Mouse (Mus musculus): ENCODE data around the gene Psme1. TPM values are rescaled to one million over a fixed set of nuclear protein-coding genes. Genes with fewer than 3 reads are reported as not detected.

Gene Psme1
- polyA plus RNA-seq, 1 experiment: 129 TPM

DNA sequence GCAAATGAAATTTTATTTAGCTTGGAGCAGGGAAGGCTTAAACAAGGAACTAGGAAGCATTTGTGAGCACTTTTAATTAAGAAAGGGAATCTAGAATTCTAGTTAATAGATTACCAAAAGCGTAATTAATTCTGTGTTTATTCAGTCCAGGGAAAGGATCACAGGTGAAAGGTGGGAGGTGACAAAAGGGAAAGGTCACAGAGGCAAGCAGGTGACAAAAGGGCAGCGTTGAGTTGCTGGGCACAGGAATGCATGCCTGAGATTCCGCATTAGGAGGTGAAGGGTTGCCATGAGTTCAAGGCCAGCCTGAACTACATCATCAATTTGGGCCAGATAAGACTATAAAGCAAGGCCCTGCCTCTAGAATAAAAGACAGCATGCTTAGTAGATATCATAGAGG is 10.4 kb upstream of the Psme1 start:
- Histone ChIP-seq H3K4me3 (ENCODE audit: control insufficient read depth, insufficient read depth, low read length) (no peak overlapping the region), H3K27me3 (ENCODE audit: control insufficient read depth, insufficient read depth, low read length) (no peaks in the 10 kb centered on the region), H3K4me1 (replicated peaks; ENCODE audit: control insufficient read depth, insufficient read depth, low read length) (no peaks in the 10 kb centered on the region), H3K36me3 (ENCODE audit: control insufficient read depth, insufficient read depth, low read length) (peaks cover 29% of the 10 kb centered on the region), H3K27ac (ENCODE audit: control insufficient read depth, insufficient read depth, low read length) (no peak overlapping the region)
- DNase-seq: no peak
- 97% methylated on average over 3 of the region's 3 CpGs for WGBS
- TF ChIP-seq POLR2A (IDR thresholded peaks at IDR 0.05; ENCODE audit: control insufficient read depth, extremely low read depth, insufficient read depth, low read length, poor library complexity): no peak
- TF ChIP-seq CTCF (IDR thresholded peaks at IDR 0.05; ENCODE audit: borderline replicate concordance, control insufficient read depth, extremely low read depth, insufficient read depth, low read length, poor library complexity): no peak

- 96% methylated on average over 2 of the region's 2 CpGs for WGBS
- H3K27ac ChIP-seq (ENCODE audit: control insufficient read depth, insufficient read depth, low read length): no peak overlapping the region
These were observed 7.3 kb upstream of the Psme1 start for GRCm38 (mm10) chr14:55570588-55570987.

GRCm38 (mm10) chr14:55571760-55572159 is 6.2 kb upstream of the Psme1 start:
- Histone ChIP-seq H3K36me3 (ENCODE audit: control insufficient read depth, insufficient read depth, low read length) (peaks cover 15% of the 10 kb centered on the region), H3K4me1 (replicated peaks; ENCODE audit: control insufficient read depth, insufficient read depth, low read length) (peaks cover 6% of the 10 kb centered on the region; the same call in 1 of the 2 replicates), H3K27ac (ENCODE audit: control insufficient read depth, insufficient read depth, low read length) (no peak overlapping the region), H3K4me3 (ENCODE audit: control insufficient read depth, insufficient read depth, low read length) (no peak overlapping the region), H3K27me3 (ENCODE audit: control insufficient read depth, insufficient read depth, low read length) (no peaks in the 10 kb centered on the region)
- no peak for DNase-seq
- TF ChIP-seq CTCF (IDR thresholded peaks at IDR 0.05; ENCODE audit: borderline replicate concordance, control insufficient read depth, extremely low read depth, insufficient read depth, low read length, poor library complexity): no peak
- no peak for TF ChIP-seq POLR2A (IDR thresholded peaks at IDR 0.05; ENCODE audit: control insufficient read depth, extremely low read depth, insufficient read depth, low read length, poor library complexity)

More at GRCm38 (mm10) chr14:55570588-55570987, 7.3 kb upstream of the Psme1 start:
- Histone ChIP-seq H3K4me1 (replicated peaks; ENCODE audit: control insufficient read depth, insufficient read depth, low read length) (no peaks in the 10 kb centered on the region), H3K36me3 (ENCODE audit: control insufficient read depth, insufficient read depth, low read length) (peaks cover 21% of the 10 kb centered on the region), H3K4me3 (ENCODE audit: control insufficient read depth, insufficient read depth, low read length) (no peak overlapping the region), H3K27me3 (ENCODE audit: control insufficient read depth, insufficient read depth, low read length) (no peaks in the 10 kb centered on the region)
- no peak for DNase-seq
- TF ChIP-seq POLR2A (IDR thresholded peaks at IDR 0.05; ENCODE audit: control insufficient read depth, extremely low read depth, insufficient read depth, low read length, poor library complexity) (no peak), CTCF (IDR thresholded peaks at IDR 0.05; ENCODE audit: borderline replicate concordance, control insufficient read depth, extremely low read depth, insufficient read depth, low read length, poor library complexity) (no peak)

- Histone ChIP-seq H3K4me1 (replicated peaks; ENCODE audit: control insufficient read depth, insufficient read depth, low read length) (peaks cover 16% of the 10 kb centered on the region; the same call in 1 of the 2 replicates), H3K27me3 (ENCODE audit: control insufficient read depth, insufficient read depth, low read length) (no peaks in the 10 kb centered on the region), H3K4me3 (ENCODE audit: control insufficient read depth, insufficient read depth, low read length) (no peak within 1 kb of the TSS), H3K36me3 (ENCODE audit: control insufficient read depth, insufficient read depth, low read length) (peaks cover 1% of the 10 kb centered on the region; the same call in 1 of the 2 replicates), H3K27ac (ENCODE audit: control insufficient read depth, insufficient read depth, low read length) (no peak within 1 kb of the TSS)
- TF ChIP-seq POLR2A (IDR thresholded peaks at IDR 0.05; ENCODE audit: control insufficient read depth, extremely low read depth, insufficient read depth, low read length, poor library complexity) (no peak), CTCF (IDR thresholded peaks at IDR 0.05; ENCODE audit: borderline replicate concordance, control insufficient read depth, extremely low read depth, insufficient read depth, low read length, poor library complexity) (no peak)
- WGBS: 87% methylated on average over 8 of the region's 8 CpGs
- no peak for DNase-seq
These were observed 2.6 kb upstream of the Psme1 start, which contains the start of gene Fitm1 for GRCm38 (mm10) chr14:55575302-55575701. TSS of gene Fitm1 (plus strand) at chr14:55575617.

- Histone ChIP-seq H3K4me1 (replicated peaks; ENCODE audit: control insufficient read depth, insufficient read depth, low read length) (peaks cover 16% of the 10 kb centered on the region; the same call in 1 of the 2 replicates), H3K4me3 (ENCODE audit: control insufficient read depth, insufficient read depth, low read length) (no peak overlapping the region), H3K27ac (ENCODE audit: control insufficient read depth, insufficient read depth, low read length) (no peak overlapping the region), H3K27me3 (ENCODE audit: control insufficient read depth, insufficient read depth, low read length) (no peaks in the 10 kb centered on the region), H3K36me3 (ENCODE audit: control insufficient read depth, insufficient read depth, low read length) (peaks cover 5% of the 10 kb centered on the region; the same call in 1 of the 2 replicates)
- WGBS: 83% methylated on average over 13 of the region's 13 CpGs
- DNase-seq: no peak
- no peak for TF ChIP-seq POLR2A (IDR thresholded peaks at IDR 0.05; ENCODE audit: control insufficient read depth, extremely low read depth, insufficient read depth, low read length, poor library complexity)
- no peak for TF ChIP-seq CTCF (IDR thresholded peaks at IDR 0.05; ENCODE audit: borderline replicate concordance, control insufficient read depth, extremely low read depth, insufficient read depth, low read length, poor library complexity)
These were observed 2.2 kb upstream of the Psme1 start for GRCm38 (mm10) chr14:55575711-55576110.

DNA sequence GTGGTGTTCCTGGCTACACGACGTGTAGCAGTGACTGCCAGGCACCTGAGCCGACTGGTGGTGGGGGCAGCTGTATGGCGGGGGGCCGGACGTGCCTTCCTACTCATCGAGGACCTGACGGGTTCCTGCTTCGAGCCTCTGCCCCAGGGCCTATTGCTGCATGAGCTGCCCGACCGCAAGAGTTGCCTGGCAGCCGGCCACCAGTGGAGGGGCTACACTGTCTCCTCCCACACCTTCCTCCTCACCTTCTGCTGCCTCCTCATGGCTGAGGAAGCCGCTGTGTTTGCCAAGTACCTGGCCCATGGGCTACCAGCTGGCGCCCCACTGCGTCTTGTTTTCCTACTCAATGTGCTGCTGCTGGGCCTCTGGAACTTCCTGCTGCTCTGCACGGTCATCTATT is 1.5 kb upstream of the Psme1 start:
- H3K27ac ChIP-seq (ENCODE audit: control insufficient read depth, insufficient read depth, low read length): no peak overlapping the region
- no peaks in the 10 kb centered on the region for H3K27me3 ChIP-seq (ENCODE audit: control insufficient read depth, insufficient read depth, low read length)
- TF ChIP-seq POLR2A (IDR thresholded peaks at IDR 0.05; ENCODE audit: control insufficient read depth, extremely low read depth, insufficient read depth, low read length, poor library complexity) (no peak), CTCF (IDR thresholded peaks at IDR 0.05; ENCODE audit: borderline replicate concordance, control insufficient read depth, extremely low read depth, insufficient read depth, low read length, poor library complexity) (no peak)
- peaks cover 16% of the 10 kb centered on the region; the same call in 1 of the 2 replicates for H3K4me1 ChIP-seq (replicated peaks; ENCODE audit: control insufficient read depth, insufficient read depth, low read length)
- DNase-seq: no peak
- WGBS: 53% methylated on average over 16 of the region's 16 CpGs
- no peak overlapping the region for H3K4me3 ChIP-seq (ENCODE audit: control insufficient read depth, insufficient read depth, low read length)
- H3K36me3 ChIP-seq (ENCODE audit: control insufficient read depth, insufficient read depth, low read length): peaks cover 11% of the 10 kb centered on the region; the same call in 1 of the 2 replicates

Data from thymus, adult 2 months (tissue).